Mouse (Mus musculus): ENCODE measurements around the gene Unc5b.
"Not testable (repeated sequence)": the region's sequence is repeated elsewhere in the genome, so short reads cannot be mapped to it uniquely, and the experiment has no call there.

Gene Unc5b

DNA sequence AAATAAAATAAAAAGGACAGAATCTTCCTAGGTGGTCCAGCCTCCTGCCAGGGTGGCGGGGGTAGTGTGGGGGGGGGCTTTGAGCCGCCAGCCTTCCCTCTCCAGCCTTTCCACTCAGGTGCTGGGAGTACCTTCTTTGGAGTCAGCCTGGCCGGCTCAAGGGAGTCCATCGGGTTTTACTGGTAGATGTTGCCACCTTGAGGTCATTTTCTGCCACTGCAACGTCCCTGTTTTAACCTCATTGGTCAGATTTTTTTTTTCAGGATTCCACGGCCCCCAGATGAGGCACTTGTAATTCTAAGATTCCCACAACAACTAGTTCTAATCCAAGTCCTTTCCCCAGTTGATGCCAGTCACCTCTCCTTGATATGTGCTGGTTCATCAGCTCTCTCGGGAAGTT is 74.4 kb downstream of the Unc5b start:
- intact Hi-C loops (cut with DNase I), result loop anchor here (1.0 to 5.0 kb wide), 4 partner anchors 60 to 450 kb away; partner anchors contain the start of gene Cdh23

GRCm38 (mm10) chr10:60756146-60756545 is 75.2 kb downstream of the Unc5b start:
- intact Hi-C loops (cut with DNase I), result loop anchor here (2.0 to 5.0 kb wide), 3 partner anchors 59 to 449 kb away; partner anchors contain the start of gene Cdh23

DNA sequence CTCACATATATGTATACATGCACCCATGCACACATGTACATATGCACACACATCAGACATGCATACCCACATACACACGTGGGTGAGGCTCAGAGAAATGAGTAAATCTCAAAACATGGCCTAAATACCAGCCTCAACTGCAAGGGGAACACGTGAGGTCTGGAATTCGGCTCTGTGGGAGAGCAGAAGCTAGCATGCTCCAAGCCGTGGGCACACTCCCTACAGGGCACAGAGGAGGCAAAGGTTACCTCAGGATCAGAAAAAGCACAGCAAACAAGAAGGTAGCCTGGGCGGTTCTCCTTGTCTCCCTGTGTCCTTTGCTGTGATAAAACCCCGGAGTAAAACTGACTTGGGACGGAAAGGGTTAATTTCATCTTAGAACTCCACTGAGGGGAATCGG is 77.4 kb downstream of the Unc5b start:
- intact Hi-C loops (cut with DNase I), result no loop called here

DNA sequence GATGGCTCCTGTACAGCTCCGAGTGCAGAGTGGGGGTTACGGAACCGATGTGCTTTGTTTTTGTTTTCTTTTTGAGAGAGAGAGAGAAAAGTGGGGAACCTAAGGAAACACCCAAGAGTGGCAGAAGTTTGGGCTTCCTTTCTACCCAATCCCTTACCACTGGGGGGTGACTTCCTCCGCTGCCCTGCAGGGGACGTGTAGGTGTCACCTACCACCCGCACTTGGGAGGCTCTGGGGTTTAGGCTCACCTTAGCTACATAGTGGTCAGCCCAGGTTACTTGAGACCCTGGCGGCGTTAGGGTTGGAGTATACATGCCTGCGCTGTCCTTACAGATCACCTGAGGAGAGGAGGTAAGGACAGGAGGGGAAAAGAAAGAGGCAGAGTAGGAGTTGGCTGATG is 78.1 kb downstream of the Unc5b start:
- intact Hi-C loops (cut with DNase I), result no loop called here

DNA sequence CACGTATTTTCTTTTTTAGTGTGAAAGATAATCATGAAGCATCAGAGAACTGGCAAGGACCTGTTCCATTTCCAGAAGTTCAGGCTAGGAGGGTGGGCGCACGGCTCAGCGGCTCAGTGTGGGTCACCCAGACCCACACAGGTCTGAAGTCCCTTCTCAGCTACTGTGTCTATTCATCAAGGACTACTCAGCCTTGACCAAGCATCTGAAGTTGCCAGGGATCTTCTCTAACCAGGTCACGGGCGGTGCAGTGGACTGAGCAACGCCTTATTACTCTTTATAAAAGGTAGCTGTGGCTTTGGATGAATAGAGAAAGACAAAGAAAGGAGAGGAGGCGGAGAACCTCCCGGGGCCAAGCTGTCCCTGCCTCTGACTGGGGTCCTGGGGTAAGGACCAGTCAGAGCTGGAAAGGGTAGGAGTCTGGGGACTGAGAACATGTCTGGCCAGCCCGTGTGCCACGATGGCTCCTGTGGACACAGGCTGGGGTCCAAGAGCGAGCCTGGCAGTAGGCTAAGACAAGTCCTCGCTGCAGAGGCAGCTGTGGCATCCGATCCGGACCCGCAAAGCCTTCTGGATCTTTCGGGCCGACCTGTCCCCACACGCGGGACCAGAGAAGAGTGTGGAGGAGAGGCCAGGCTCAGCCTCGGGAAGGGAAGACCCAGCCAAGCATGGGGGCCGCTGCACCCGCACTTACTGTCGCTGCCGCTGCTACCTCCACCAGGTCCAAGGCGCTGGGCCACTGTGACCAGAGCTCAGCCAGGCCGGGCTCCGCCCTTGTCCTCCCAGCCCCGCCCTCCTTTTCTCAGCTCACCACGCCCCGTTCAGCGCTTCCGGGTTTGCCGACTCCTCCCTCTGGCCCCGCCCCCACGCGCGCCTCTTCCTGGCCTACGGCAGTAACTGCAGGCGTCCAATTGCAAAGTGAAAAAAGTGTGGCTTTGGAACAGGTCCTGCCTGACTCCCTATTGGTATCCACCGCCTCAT is 79.1 kb downstream of the Unc5b start, which contains the start of gene Slc29a3:
Gene Slc29a3, minus strand, starts transcription at position 755 of the 981 bp plus-strand sequence.
- intact Hi-C loops (cut with DNase I), result no loop called here

DNA sequence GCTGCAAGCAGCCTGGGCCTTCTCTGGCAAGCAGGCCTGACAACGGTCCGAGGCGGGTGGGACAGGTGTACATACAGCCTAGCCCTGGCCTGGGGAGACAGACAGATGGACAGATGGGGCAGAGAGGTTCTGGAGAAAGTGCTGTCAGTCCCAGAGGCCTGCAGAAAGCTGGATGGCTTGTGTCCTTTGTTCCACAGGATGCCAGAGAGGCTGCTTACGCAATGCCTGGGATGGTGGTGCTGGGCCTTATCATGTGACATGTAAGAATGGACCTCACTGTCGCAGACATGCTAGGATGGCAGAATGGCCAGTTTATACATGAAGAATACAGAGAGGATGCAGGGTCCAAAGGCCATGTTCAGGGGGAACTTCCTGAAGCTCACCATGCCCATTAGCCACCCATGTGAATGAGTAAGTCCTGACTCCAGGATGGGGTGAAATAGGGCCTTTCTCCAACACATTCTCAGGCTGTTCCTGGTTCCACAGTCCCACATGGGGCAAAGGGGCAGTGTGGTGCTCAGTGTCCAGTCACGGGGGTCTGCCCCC is 83.6 kb downstream of the Unc5b start:
- intact Hi-C loops (cut with DNase I), result no loop called here

GRCm38 (mm10) chr10:60746512-60746911 is 84.9 kb downstream of the Unc5b start:
- intact Hi-C loops (cut with DNase I), result no loop called here

DNA sequence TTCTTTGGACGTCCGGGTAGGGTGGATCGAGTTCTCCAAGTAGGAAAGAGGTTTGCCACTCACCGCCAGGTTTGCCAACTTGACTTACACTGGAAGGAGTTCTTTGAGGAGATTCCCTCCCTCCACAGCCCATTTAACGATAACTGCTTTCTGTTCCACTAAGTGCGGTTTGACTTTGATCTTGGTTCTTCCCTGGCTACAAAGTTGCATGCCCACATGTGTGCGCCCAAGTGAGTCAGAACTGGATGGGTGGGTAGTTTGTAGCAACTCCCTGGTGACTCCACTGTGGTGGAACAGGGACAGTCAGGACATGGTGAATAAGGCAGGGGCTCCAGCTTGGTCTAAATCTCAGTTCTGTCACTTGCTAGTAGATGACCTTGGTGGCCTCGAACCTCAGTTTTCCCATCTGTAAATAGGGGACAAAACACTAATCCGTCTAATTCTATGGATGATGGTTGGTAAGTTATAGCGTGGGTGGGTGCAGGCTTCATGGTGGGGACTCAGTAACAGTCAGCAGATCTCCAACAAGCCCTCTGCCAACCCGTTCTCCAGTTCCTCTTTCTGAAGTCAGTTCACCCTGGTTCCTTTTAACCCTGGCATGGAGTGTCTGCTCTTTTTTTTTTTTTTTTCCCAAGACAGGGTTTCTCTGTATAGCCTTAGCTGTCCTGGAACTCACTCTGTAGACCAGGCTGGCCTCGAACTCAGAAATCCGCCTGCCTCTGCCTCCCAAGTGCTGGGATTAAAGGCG is 86.7 kb downstream of the Unc5b start:
- intact Hi-C loops (cut with DNase I), result no loop called here

DNA sequence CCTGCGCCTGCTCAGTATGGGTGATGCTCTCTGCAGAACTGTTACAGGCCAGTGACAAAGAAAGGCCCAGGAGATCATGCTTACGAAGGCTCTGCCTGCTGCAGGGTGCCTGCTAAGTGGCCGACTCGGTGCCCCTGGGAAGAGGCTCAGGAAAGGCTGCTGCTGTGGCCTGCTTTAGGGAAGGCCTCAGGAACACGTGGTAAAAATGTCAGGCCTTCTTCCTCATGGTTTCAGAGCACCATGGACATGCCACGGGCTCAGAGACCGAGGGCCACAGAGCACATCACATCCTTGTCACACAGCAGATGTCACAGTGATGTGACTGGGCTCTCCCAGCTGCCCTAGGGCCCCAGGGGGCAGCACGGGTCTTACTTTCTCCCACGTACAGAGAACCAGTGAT is 87.7 kb downstream of the Unc5b start:
- intact Hi-C loops (cut with DNase I), result no loop called here

DNA sequence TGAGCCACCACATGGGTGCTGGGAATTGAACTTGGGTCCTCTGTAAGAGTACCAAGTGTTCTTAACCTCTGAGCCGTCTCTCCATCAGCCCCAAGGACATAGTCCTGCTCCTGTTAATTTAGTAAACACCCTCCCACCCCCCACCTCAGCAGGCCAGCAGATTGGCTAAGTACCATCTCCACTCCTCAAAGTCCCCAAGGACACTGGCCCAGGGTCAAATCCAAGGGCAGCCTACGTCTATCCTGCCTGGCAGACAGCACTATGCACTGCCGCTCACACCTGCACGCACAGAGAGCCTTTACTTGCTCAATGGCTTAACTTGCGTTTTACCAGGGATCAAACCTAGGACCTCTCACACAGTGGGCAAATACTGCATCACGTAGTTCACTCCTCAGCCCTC is 88.4 kb downstream of the Unc5b start:
- intact Hi-C loops (cut with DNase I), result no loop called here

DNA sequence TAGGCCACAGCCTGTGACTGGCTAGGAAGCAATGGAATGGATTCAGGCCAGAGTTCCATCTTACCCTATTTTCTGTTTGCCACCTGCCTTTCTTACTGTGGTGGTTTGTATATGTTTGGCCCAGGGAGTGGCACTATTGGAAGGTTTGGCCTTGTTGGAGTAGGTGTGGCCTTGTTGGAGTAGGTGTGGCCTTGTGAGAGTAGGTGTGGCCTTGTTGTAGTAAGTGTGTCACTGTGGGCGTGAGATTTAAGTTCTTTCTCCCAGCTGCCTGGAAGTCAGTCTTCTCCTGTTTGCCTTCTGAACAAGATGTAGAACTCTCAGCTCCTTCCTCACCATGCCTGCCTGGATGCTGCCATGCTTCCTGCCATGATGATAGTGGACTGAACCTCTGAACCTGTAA is 89.1 kb downstream of the Unc5b start:
- intact Hi-C loops (cut with DNase I), result not testable (repeated sequence)

GRCm38 (mm10) chr10:60741435-60741834 is 89.9 kb downstream of the Unc5b start:
- intact Hi-C loops (cut with DNase I), result no loop called here

GRCm38 (mm10) chr10:60739619-60740363 is 91.6 kb downstream of the Unc5b start:
- intact Hi-C loops (cut with DNase I), result no loop called here

DNA sequence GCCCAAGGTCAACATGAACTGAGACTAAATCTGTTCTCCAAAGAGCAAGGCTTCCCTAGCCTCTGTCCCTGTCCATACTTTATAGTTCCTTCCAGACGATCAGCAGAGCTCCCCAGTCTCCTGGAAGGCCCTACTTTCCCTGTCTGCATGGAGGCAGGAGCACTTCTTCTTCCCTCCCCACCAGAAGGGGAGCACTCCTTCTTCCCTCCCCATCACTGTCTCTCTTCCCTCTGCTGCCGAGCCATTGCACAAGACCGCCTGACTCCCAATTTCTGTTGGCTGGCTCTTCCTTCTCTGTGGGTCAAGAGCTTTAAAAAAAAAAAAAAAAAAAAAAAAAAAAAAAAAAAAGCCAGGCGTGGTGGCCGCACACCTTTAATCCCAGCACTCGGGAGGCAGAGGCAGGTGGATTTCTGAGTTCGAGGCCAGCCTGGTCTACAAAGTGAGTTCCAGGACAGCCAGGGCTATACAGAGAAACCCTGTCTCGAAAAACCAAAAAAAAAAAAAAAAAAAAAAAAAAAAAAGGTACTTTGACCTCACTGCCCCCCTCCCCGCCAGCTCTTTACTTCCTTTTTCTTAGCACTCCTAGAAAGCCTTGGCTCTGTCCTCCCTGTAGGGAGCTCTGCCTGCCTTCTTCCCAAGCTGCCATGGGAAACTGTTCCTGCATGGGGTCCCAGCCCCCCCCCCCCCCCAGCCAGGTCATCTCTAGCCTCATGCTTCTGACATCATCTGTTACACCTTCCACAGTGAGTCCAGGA is 93.3 kb downstream of the Unc5b start:
- intact Hi-C loops (cut with DNase I), result no loop called here

GRCm38 (mm10) chr10:60737169-60737728 is 94.1 kb downstream of the Unc5b start:
- intact Hi-C loops (cut with DNase I), result no loop called here

GRCm38 (mm10) chr10:60735737-60736136 is 95.6 kb downstream of the Unc5b start:
- intact Hi-C loops (cut with DNase I), result no loop called here

DNA sequence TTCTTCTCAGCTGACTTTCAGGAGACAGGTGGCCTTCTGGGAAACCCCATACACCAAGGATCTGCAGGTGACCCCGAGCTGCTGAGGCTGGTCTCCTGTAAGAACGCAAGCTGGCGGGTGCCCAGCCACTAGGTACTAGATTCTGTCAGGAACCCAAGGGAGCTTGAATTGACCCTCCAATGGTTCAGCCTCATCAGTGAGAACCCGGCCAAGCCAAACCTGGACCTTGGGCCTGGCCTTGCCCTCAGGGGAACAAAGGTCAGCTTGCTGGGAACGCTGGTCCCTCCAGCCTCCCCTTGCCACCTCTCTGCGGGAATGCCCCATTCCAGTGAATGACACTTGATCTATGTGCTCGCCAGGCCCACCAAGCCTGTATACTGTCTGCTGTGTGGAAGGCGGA is 97.9 kb downstream of the Unc5b start:
- intact Hi-C loops (cut with DNase I), result no loop called here

DNA sequence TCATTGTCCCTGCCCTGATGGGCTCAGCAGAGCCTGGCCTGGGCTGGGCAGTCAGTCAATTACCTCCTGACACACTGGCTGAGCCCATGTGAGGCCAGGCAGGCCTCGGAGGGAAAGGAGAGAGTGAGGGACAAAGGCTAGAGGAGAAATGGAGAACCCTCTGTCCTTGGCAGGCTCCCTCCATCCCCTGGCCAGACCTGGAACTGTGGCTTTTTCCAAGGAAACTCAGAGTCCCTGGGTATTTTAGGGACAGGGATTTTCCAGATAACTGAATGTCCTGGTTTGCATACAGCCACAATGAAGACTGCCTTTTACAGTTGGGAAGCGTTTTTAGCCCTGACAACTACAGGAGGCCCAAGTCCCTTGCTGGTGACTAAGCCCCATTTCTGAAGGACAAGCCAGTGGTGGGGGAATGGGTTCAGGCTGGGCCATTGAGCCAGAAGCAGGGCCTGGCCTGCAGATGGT is 99.0 kb downstream of the Unc5b start:
- intact Hi-C loops (cut with DNase I), result no loop called here

- intact Hi-C loops (cut with DNase I), result no loop called here
Measured at GRCm38 (mm10) chr10:60731742-60732141, 99.6 kb downstream of the Unc5b start.

GRCm38 (mm10) chr10:60727301-60727700 is 104.1 kb downstream of the Unc5b start:
- intact Hi-C loops (cut with DNase I), result no loop called here

Measured in adrenal gland (tissue).